Mouse (Mus musculus) embryonic stem cell, embryonic (primary cell): ENCODE results near the gene Mmp20.

Source experiments
- CTCF ChIA-PET, 4 experiments: fragments of 300-600 bp in 2 of 4; fragments of 350-600 bp in 2 of 4; sonication (Branson Sonifier 250); formaldehyde crosslinking; loops; one replicate each; lab custom pipeline; 2022; ENCODE audit warnings: inconsistent platforms in 2 of 4; lab: Charles Lee
- POLR2A ChIA-PET, 4 experiments: fragments of 300-600 bp in 2 of 4; fragments of 350-600 bp in 2 of 4; sonication (Branson Sonifier 250); formaldehyde crosslinking; loops; one replicate each; lab custom pipeline; 2022; ENCODE audit warnings: antibody characterized with exemption in 4 of 4, inconsistent platforms in 1 of 4; lab: Charles Lee

Gene Mmp20

DNA sequence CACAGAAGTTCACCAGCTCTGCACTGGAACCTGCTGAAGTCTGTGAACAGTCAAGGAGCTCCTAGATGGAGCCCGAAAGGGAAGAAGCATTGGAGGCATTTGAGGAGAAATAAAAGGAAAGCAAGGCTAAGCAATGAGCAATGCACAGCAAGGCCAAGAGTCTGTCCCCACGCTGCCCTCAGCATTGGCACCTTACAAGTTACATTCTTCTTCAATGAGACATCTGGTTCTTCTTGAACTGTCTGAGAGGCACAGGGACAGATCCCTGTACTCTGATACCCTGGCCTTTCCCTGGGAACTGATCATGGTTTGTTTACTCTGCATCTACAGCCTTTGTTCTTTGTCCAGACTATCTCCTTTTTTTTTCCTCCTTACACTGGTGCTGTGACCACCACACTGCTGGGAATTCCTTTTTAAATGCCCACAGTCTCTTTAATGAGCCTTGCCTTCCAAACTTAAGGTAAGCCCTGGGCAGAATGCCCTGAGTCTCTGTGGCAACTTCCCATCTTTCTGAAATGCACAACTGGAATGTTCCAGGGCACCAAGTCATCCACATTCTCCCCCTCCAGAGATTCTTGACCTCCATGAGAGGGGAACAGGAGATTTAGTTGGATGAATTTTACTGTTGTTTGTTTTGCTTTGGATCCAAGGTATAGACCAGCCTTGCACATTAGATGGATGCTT, 50.3 kb downstream of the Mmp20 start:
- ChIA-PET POLR2A (no interaction called here), CTCF (no interaction called here)

DNA sequence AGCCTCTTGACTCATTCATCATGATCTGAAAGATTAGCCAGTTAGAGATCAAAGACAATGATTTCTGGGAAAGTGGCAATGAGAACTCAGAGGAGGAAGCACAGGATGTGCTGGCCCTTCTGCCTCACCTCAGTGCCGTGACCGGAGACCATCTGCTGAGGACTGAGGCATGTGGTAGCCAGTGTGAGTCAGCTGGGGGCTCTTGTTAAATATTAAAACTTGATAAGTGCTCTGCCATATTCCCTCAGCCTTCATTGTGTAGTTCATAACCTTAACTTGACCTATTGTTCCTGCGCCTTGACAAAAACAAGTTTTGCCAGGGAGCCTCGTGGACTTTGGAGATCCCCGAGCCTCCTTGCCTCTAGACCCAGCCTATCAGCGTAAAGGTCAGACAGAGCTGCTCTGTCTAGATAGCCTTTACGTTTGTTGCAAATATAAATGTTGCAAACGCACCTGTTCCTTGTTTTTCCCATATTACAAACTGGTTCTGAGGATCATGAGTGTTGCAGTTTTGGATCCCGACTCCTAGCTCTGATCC, 54.1 kb downstream of the Mmp20 start:
- POLR2A ChIA-PET, result interaction anchor here in 1 of 4 experiments (0.6 to 0.9 kb wide), 2 partner anchors 17 to 423 kb away, joined by 3 read pairs; no protein-coding TSS in a partner anchor
- CTCF ChIA-PET, result no interaction called here

DNA sequence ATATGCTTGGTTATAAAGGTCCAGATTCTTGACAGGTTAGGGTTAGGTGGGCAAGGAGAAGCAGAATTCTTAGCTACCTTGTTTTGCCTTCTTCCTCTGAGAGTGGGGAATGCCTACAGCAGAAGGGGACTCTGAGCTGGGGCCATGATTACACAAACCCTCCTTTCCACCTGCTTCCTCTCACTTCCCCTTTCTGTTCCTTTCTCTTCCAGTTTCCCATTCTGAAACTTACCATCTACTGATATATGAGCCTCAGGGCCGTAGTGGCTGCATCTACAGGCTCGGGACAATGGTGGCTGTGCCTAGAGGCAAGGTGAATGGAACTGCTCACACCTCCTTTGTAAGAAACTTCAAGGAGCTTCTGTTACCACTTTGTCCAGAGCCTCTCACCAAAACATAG, 58.0 kb downstream of the Mmp20 start:
- POLR2A ChIA-PET, result interaction anchor here in 1 of 4 experiments (0.5 kb wide), 1 partner anchor 166 kb away, joined by 3 read pairs; no protein-coding TSS in a partner anchor
- CTCF ChIA-PET, result no interaction called here

DNA sequence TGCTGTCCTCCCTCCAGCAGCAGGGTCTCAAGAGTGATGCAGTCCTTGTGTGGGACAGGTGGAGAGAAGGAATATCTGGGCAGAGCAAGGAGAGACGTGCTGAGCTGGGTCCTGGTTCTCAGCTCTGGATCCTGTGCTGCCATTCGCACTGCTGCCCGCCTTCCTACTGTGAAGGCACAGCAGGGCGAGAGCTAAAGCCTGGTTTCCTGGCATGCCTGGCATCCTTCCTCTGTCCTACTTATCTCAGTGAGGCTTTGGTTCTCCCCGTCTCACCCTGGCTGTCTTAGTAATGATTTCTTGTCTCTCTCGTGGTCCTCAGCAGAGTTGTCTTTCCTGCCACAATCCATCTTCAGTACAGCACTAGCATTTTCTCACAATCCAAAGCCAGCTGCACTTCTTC, 61.8 kb downstream of the Mmp20 start:
- CTCF ChIA-PET, result no interaction called here
- POLR2A ChIA-PET, result no interaction called here

DNA sequence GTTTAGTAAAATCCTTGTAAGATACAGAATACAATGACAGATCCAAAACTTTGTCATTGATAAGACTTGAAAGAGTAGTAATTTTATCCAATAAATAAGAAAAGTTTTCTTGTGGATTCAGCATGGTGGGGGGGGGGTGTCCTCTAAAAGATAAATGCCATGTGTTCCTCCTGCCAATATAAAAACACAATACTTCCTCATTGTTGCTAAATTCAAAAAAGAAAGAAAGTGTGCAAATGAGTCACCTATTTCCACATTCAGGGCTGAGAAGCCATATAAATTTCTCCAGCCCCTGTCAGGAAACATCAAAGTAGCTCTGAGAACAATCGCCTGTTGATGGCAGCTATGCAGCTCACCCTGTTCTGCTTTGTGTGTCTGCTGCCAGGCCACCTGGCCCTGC, 63.8 kb downstream of the Mmp20 start, which contains the start of gene Mmp7:
Gene Mmp7, plus strand, starts transcription at position 301 of the 400 bp plus-strand sequence.
- CTCF ChIA-PET, result no interaction called here

DNA sequence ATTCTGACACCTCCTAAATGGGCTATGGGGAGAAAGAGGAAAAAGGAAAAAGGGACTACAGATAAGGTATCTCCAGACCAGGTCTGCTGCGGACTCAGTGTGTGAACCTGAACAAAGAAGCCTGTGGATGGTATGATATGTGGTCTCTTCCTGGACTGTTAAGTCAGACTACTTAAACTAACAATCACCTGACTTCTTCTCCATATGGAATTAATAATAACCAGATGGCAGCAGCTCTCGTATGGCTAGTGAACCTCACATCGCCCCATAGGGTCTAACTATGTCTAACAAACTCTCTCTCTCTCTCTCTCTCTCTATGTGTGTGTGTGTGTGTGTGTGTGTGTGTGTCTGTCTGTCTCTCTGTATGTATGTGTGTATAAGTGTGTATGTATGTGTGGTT, 65.9 kb downstream of the Mmp20 start:
- POLR2A ChIA-PET, result no interaction called here
- CTCF ChIA-PET, result no interaction called here

More for the DNA sequence above, 63.8 kb downstream of the Mmp20 start, which contains the start of gene Mmp7:
- POLR2A ChIA-PET, result interaction anchor here in 1 of 4 experiments (0.9 kb wide), 1 partner anchor 312 kb away, joined by 3 read pairs; the partner anchor contains the start of gene Yap1

DNA sequence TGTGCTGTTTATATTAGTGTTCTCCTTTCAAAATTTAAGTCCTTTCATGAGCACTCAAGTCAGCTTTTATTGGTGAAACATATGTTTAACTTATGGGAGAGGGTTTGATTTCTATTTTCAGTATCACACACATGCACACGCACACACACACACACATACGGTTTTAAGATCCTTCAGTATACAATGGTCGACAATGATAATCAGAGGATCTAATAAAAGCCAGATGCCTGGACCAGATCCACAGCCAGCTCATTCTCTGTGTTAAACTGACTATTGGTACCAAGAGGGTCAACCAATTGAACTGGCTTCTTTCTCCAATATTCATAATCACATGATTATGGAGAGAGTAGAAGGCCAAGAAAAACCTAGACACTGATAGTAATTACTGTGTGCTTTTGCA, 67.6 kb downstream of the Mmp20 start:
- ChIA-PET POLR2A (no interaction called here), CTCF (no interaction called here)

DNA sequence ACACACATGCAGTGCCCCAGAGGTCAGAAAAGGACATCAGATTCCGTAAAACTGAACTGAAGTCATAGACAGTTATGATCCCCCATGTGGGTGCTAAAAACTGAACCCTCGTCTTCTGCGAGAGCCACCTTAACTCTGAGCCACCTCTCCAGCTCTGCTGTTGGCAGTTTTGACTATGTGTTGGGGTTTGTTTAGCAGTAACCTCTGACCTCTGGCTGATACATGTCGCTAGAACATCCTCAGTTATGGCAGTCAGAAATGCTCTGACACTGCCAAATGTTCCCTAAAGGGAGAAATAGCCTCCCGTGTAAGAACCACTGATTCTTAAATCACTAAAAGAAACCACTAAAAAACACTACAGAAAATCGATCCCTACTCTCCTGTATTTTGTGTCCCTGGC, 80.7 kb downstream of the Mmp20 start:
- CTCF ChIA-PET, result no interaction called here
- POLR2A ChIA-PET, result no interaction called here

DNA sequence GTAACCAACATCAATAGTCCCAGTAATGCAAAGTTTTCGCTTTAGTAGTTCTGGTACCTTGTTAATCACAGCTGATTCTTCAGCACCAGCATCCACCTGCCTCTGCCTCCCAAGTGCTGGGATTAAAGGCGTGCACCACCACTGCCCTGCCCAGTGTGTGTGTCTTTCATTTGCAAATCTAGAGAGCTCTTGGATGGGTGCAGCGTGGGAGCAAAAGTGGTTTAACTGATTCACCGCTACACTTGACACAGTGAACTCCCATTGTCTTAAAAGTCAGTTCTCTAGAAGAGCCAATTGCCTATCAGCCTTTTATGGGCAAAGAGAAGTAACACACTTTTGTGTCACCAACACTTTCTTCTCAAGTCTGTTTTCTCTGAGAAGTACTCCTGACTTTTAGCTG, 83.2 kb downstream of the Mmp20 start:
- POLR2A ChIA-PET, result interaction anchor here in 1 of 4 experiments (0.8 to 2.2 kb wide), 2 partner anchors 10 to 24 kb away, joined by 3 to 6 read pairs; no protein-coding TSS in a partner anchor
- CTCF ChIA-PET, result interaction anchor here in 3 of 4 experiments (0.6 to 1.6 kb wide), 7 partner anchors 11 to 145 kb away, joined by 3 to 8 read pairs (median 3); no protein-coding TSS in a partner anchor

DNA sequence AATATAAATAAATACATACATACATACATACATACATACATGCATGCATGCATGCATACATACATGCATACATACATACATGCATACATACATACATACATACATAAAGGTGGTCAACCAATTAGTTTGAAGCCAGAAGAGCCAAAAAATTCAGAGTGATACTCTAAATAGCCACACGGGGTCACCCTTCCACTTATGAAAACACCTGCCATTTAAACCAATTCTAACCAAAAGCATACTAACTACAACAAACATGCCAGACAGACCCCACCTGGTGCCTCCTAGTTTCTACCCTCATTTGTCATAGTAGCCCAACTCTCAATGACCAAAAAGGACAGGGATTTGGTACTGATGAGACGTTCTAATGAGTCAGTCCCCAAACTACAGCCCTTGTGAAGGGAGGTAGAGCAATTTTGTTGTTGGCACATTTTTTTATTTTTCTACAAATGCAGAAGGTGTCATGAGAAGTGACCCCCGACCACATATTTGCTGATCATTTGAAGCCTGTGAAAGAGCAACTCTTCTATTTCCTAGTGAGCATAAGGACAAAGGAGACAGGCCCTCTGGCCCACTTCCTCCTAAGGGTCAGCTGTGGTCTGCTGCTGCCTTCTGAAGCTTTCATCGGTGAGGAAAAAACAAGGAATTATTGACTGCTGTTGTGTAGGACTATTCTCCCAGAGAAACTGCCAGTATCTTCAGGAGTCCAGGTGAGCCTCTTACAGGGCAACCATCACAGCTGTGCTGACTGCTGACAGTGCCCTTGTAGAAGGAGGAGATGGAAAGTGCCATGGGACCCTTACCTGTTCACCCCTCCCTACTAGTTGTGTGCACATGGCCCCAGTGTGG, 86.3 kb downstream of the Mmp20 start:
- CTCF ChIA-PET, result interaction anchor here in 2 of 4 experiments (0.6 to 3.1 kb wide), 6 partner anchors 80 to 498 kb away, joined by 3 to 6 read pairs (median 3); no protein-coding TSS in a partner anchor
- POLR2A ChIA-PET, result interaction anchor here in 1 of 4 experiments (0.9 kb wide), 1 partner anchor 123 kb away, joined by 3 read pairs; the partner anchor contains the start of gene Birc2

DNA sequence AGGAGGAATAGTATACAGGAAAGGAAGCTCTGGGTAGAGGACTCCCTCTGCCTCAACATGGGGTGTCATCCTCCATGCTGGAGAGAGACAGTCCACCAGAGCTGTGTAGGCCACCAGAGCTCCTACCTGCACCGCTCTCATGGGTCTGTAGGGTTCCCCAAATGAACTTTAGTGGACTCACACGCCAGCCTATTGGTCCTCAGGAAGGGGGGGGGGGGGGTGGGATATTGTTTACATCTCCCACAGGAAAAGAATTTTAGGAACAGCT, 86.8 kb downstream of the Mmp20 start:
- CTCF ChIA-PET, result interaction anchor here in 3 of 4 experiments (0.6 to 3.1 kb wide), 7 partner anchors 72 to 498 kb away, joined by 3 to 6 read pairs (median 3); no protein-coding TSS in a partner anchor
- POLR2A ChIA-PET, result no interaction called here

DNA sequence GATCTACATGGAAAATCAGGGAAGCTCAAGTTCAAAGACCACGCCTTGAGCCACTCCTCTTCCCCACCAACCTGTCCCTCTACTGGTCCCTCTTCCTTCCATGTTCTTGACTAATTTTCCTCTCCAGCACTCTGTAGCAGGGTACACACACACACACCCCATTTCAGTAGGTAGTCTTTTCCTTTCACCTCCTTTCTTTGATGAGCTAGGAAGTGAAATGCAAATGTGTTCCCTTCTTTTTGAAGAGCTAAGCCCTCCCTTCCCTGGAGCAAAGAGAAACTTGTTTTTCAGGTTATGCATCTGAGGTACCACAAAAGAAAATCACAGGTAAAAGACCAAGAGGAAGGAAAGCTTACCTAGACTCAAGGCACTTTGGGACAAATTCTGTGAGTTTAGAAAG, 93.5 kb downstream of the Mmp20 start:
- ChIA-PET POLR2A (interaction anchor here in 3 of 4 experiments (0.6 to 2.0 kb wide), 5 partner anchors 9 to 472 kb away, joined by 3 to 9 read pairs (median 4); partner anchors contain the start of genes Birc2 (in 1 of the 3) and Tmem123 (in 1 of the 3)), CTCF (interaction anchor here in 2 of 4 experiments (0.8 to 1.6 kb wide), 2 partner anchors 10 to 118 kb away, joined by 3 to 5 read pairs; no protein-coding TSS in a partner anchor)
